Mouse (Mus musculus) limb, embryonic 15.5 days (tissue): ENCODE measurements around the gene Cstad. TPM values are rescaled to one million over a fixed set of nuclear protein-coding genes. Genes with fewer than 3 reads are reported as not detected.
A peak's percentile ranks its signal among the peaks of the same experiment; 100 is the strongest.

Experiments
- ATAC-seq: fragments of 200-750 bp; cut with Nextera tagmentation; 2 replicates; pipeline ENCODE4 v1.8.0; 2017; ENCODE audit warnings: low read depth, moderate TSS enrichment; ENCODE audit not compliant: insufficient number of reproducible peaks, low FRiP score, low TSS enrichment
- H3K27ac ChIP-seq: fragments of 300-500 bp; sonication (generic); 2 replicates; pipeline ENCODE4 v1.5.1; 2015; ENCODE audit warnings: moderate library complexity, mild to moderate bottlenecking, inconsistent platforms
- H3K27me3 ChIP-seq: fragments of 300-500 bp; sonication (generic); 2 replicates; pipeline ENCODE4 v1.6.1; 2015; ENCODE audit warnings: inconsistent platforms
- H3K36me3 ChIP-seq: fragments of 300-500 bp; sonication (generic); 2 replicates; pipeline ENCODE4 v1.6.1; 2015; ENCODE audit warnings: inconsistent platforms
- H3K4me1 ChIP-seq: fragments of 300-500 bp; sonication (generic); 2 replicates; pipeline ENCODE4 v1.6.1; 2015; ENCODE audit warnings: inconsistent platforms
- H3K4me2 ChIP-seq: fragments of 300-500 bp; sonication (generic); 2 replicates; pipeline ENCODE4 v1.6.1; 2015; ENCODE audit warnings: mild to moderate bottlenecking, inconsistent platforms
- H3K4me3 ChIP-seq: fragments of 300-500 bp; sonication (generic); 2 replicates; pipeline ENCODE4 v1.5.1; 2015; ENCODE audit warnings: mild to moderate bottlenecking, inconsistent platforms
- H3K9ac ChIP-seq: fragments of 300-500 bp; sonication (generic); 2 replicates; pipeline ENCODE4 v1.6.1; 2015; ENCODE audit warnings: inconsistent platforms
- H3K9me3 ChIP-seq: fragments of 300-500 bp; sonication (generic); 2 replicates; pipeline ENCODE4 v1.6.1; 2016; ENCODE audit warnings: inconsistent platforms
- WGBS: fragments of 180-500 bp; shearing (Covaris S2); methylation state at CpG from one replicate; pipeline ENCODE4 v1.1.7; 2015; 5-methylcytosine and 5-hydroxymethylcytosine counted together
- polyA plus RNA-seq: library from polyadenylated mRNA; unstranded; fragments of >200 nt; fragmentation: Nextera tagmentation; extraction: Ambion mirVana; gene quantifications from 2 replicates; pipeline ENCODE4 v1.2.1, GENCODE M21; 2015

Cstad gene
- polyA plus RNA-seq, 1 experiment from 2014 or later, result 2.0 TPM

DNA sequence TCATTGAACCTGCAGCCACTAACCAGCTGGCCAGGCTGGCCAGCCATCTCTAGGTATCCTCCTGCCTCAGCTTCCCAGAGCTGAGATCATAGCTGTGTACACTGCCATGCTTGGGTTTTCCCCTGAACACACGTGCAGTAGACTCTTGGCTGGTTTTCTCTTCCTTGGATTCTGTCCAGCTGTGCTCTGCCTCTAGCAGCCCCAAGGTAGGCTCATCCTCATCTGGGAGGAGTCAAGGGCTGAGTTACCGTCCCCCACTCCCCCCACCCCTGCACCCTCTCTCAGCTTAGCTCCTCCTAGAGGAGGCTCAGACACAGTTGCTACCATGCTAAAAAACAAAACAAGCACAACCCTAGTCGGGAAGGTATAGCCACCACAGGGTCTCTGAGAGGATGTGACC lies 4.8 kb downstream of the Cstad start:
- Histone ChIP-seq H3K4me2 (no peak overlapping the region), H3K9ac (no peak overlapping the region), H3K27ac (peak overlapping the region; percentile 93), H3K36me3 (no peaks in the 10 kb centered on the region), H3K4me1 (peaks cover 58% of the 10 kb centered on the region), H3K9me3 (no peaks in the 10 kb centered on the region), H3K27me3 (no peaks in the 10 kb centered on the region), H3K4me3 (no peak overlapping the region)
- ATAC-seq, result no peak
- 43% methylated on average over 3 of the region's 3 CpGs for WGBS

DNA sequence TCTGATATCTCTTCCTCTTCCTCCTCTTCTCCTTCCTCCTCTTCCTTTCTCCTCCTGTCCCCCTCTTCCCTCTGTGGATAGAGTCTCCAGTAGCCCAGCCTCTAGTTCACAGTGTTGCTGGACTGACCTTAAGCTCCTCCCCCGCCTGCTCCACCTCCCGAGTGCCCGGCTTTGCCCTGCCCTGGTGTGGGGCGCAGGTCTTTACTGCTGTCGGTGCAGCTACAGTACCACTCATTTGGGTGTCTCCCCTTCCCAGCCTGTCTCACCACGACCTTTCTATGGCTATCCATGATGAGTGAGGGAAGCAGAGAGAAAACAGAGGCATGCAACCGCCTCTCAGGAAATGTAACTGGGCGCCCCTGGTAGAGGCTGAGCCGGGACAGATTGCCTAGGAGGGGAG lies 5.5 kb downstream of the Cstad start:
- ATAC-seq, result no peak
- H3K27me3 ChIP-seq, result no peaks in the 10 kb centered on the region
- peak overlapping the region; percentile 23; the same call in 1 of the 2 replicates for H3K9ac ChIP-seq
- H3K4me2 ChIP-seq, result peak overlapping the region; percentile 36
- H3K4me1 ChIP-seq, result peaks cover 61% of the 10 kb centered on the region
- peak overlapping the region; percentile 10 for H3K4me3 ChIP-seq
- no peaks in the 10 kb centered on the region for H3K9me3 ChIP-seq
- 6% methylated on average over 9 of the region's 9 CpGs for WGBS
- peak overlapping the region; percentile 93 for H3K27ac ChIP-seq
- H3K36me3 ChIP-seq, result no peaks in the 10 kb centered on the region

DNA sequence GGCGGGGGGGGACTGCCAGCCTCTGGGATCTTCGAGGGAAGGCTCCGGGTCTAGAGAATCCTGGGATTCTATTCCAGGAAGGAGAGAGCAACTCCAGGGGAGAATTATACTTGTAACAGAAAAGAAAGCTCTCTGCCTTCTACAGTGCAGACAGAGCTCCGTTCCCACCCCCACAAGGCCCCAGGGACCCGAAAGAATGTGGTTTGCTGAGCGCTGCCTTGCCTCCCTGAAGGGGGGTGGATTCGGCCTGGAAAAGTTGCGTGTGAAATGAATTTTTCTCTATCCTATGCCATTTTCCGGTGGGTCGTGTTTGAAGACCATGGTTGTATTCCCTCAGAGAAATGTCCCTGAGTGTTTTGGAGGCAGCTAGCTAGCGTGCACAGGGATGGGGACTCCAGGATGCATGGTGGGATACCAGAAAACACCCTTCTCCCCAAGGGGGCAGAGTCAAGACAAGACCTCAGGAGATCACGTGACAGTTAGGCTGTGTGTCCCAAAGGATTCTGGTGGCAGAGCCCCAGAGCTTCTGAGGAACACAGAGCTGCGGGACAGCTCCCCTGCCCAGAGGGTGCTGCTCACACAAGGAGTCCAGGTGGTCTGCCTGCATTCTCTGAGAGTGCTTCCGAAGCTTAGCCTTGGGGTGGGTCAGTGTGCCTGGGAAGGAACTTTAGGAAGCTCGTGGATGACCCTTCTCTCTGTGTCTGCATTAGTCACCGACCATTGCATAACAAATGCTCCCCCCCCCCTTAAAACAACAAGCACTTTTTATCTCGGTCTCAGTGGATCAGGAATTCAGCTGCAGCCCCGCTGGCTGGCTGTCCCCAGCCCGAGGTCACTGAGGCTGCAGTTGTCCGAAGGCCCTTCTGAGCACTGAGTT lies 6.4 kb downstream of the Cstad start:
- H3K27me3 ChIP-seq, result no peaks in the 10 kb centered on the region

DNA sequence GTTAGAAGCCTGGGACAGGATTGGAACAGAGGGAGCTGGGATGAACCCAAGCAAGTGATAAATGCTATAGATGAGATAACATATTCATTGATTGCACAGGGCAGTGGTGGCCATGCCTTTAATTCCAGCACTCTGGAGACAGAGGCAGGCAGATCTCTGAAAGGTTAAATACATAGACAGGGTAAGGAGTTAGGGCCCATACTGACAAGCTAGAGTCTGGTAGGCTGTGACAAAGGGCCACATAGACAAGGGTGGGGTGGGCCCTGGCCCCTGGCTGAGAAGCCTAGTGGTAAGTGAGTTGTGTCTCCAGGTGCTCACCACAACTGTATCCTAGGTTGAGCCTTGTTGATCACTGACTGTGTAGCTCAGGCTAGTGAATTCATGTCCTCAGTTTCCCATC lies 7.6 kb downstream of the Cstad start:
- Histone ChIP-seq H3K27ac (no peak overlapping the region), H3K4me1 (peaks cover 73% of the 10 kb centered on the region), H3K9me3 (no peaks in the 10 kb centered on the region), H3K9ac (no peak overlapping the region), H3K4me2 (no peak overlapping the region), H3K27me3 (no peaks in the 10 kb centered on the region), H3K4me3 (no peak overlapping the region), H3K36me3 (no peaks in the 10 kb centered on the region)
- ATAC-seq, result no peak

More for the DNA sequence above, 6.4 kb downstream of the Cstad start:
- Histone ChIP-seq H3K36me3 (no peaks in the 10 kb centered on the region), H3K9me3 (no peaks in the 10 kb centered on the region), H3K9ac (no peak overlapping the region), H3K4me2 (peak overlapping the region; percentile 36), H3K4me3 (peak overlapping the region; percentile 10), H3K4me1 (peaks cover 61% of the 10 kb centered on the region), H3K27ac (peak overlapping the region; percentile 93)
- 9% methylated on average over 20 of the region's 20 CpGs for WGBS
- ATAC-seq, result no peak

DNA sequence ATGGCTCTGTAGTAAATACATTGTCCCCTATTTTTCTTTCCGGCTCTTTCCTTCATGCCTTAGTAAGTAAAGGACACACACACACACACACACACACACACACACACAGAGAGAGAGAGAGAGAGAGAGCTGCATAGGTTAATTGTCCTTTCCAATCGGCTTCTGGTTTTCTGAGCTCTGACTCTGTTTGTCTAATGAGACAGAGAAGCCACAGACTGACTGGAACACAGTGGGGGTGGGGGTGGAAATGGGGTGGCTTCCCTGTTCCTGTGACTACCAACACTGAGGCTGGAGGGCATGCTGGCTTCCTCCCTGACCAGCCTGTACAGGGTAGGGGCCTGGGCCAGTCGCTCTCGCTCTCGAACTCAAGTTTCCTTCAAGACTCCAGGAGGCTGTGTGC lies 8.9 kb downstream of the Cstad start:
- H3K9ac ChIP-seq, result no peak overlapping the region
- H3K4me1 ChIP-seq, result peaks cover 80% of the 10 kb centered on the region
- H3K27me3 ChIP-seq, result no peaks in the 10 kb centered on the region
- H3K27ac ChIP-seq, result peak overlapping the region; percentile 92
- 51% methylated on average over 5 of the region's 5 CpGs for WGBS
- no peaks in the 10 kb centered on the region for H3K9me3 ChIP-seq
- H3K4me3 ChIP-seq, result no peak overlapping the region
- H3K36me3 ChIP-seq, result no peaks in the 10 kb centered on the region
- H3K4me2 ChIP-seq, result no peak overlapping the region
- ATAC-seq, result no peak

DNA sequence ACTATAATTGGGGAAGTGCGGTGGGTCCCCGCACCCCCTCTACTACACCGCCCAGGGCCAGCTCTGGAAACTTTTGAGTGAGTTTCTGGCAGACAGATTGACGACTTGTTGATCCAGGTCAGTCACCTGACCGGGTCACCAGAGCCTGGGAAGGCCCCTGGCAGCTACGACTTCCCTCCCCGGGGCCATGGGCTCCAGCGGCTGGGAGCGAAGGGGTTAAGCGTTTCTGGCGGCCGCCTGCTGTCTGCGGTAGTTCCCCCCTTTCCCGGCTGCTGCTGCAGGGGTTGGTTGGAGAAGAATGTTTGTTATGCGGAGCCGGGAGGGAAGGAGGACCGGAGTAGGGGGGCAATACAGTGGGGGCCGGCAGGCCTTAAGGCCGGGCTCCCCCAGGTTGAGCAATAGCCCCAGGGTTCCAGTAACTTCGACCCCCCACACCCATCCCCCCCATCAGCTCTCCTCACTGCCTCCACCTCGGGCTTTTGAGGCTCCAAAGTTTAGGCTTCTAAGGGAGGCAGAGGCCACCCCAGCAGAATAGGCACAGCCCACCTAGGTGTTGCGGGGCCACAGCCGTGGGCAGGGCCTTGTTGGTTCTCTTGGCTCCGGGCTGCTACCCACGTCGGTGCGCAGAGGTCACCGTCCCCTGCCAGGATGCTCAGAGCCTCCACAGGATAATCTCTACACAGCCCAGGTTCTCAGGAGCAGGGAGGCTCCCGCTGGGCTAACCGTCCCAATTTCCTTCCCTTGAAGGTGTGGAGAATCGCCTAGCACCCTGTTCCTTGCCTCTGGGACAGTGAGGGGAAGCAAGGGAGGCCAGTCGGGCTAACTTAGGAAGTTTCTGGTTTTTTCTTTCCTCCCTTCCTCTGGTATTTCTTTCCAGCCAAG lies 10.3 kb downstream of the Cstad start:
- H3K36me3 ChIP-seq, result no peaks in the 10 kb centered on the region
- H3K9me3 ChIP-seq, result no peaks in the 10 kb centered on the region
- H3K4me3 ChIP-seq, result peak overlapping the region; percentile 14
- peak; percentile 60; the same call in 1 of the 2 replicates for ATAC-seq
- H3K9ac ChIP-seq, result no peak overlapping the region
- peak overlapping the region; percentile 92 for H3K27ac ChIP-seq
- WGBS, result 2% methylated on average over 32 of the region's 32 CpGs
- H3K4me2 ChIP-seq, result peak overlapping the region; percentile 37
- H3K27me3 ChIP-seq, result no peaks in the 10 kb centered on the region
- peaks cover 74% of the 10 kb centered on the region for H3K4me1 ChIP-seq

DNA sequence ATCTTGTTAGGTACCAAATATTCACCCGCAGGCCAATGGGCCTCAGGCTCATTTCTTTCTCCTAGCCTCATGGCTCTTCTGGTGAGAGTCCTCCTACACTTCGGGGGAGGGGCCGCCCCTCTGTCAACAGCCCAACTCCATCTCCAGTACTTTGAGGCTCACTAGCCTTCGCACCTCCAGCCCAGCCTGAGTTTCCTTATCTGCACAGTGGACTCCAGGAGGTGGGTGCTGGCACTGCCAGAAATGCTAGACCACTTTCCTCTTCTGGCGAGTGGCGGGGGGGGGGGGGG lies 10.9 kb downstream of the Cstad start:
- H3K36me3 ChIP-seq, result no peaks in the 10 kb centered on the region
- H3K27ac ChIP-seq, result peak overlapping the region; percentile 92
- H3K4me2 ChIP-seq, result 0 out of 2 replicates have a peak overlapping the region, but pooled peaks have one; percentile 42
- H3K4me3 ChIP-seq, result no peak overlapping the region
- no peak for ATAC-seq
- no peak overlapping the region for H3K9ac ChIP-seq
- no peaks in the 10 kb centered on the region for H3K27me3 ChIP-seq
- H3K9me3 ChIP-seq, result no peaks in the 10 kb centered on the region
- H3K4me1 ChIP-seq, result peaks cover 68% of the 10 kb centered on the region
- WGBS, result 12% methylated on average over 4 of the region's 6 CpGs

DNA sequence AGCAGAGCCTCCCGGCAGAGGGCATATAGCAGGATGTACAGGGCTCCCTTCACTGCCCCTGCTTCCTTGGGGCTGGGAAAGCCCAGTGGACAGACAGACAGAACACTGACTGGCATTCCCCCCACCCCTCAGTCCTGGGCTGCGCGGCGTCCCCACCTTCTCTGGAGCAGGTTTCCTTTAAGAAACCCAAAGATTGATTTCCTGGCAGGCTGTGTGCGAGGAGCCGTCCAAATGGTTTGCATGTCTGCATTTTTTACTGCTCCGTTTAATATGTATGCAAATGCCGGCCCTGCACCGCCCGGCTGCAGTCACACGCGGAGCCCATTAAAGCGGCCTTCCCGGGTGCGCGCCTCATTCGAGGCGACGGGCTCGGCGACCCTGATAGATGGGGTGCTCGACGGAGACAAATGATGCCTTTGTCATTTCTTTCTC lies 11.8 kb downstream of the Cstad start:
- peaks cover 59% of the 10 kb centered on the region for H3K4me1 ChIP-seq

DNA sequence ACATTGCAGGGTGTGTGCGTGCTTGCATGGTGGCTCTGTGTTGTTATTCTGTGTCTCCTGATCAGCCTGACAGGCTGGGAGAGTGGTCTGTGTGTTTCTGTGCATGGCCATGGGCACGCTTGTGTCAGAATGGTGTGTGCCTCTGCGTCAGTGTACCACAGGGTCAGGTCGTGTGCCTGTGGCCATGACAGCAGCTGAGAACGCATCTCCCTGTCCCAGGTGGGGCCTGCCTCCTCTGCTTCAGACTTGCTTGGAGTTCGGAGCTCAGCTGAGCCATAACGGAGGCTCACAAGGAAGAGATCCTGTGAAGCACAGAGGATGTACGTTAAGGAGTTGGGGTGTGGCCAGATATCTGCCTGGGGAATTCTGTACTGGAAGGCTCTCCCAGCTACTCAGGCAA lies 13.1 kb downstream of the Cstad start:
- 69% methylated on average over 8 of the region's 8 CpGs for WGBS
- H3K4me3 ChIP-seq, result no peak overlapping the region
- H3K9me3 ChIP-seq, result no peaks in the 10 kb centered on the region

More for the DNA sequence above, 11.8 kb downstream of the Cstad start:
- no peak for ATAC-seq
- Histone ChIP-seq H3K9ac (no peak overlapping the region), H3K4me2 (peak overlapping the region; percentile 42), H3K27ac (peak overlapping the region; percentile 92), H3K4me3 (peak overlapping the region; percentile 15), H3K36me3 (no peaks in the 10 kb centered on the region), H3K27me3 (no peaks in the 10 kb centered on the region), H3K9me3 (no peaks in the 10 kb centered on the region)
- WGBS, result 7% methylated on average over 23 of the region's 23 CpGs

DNA sequence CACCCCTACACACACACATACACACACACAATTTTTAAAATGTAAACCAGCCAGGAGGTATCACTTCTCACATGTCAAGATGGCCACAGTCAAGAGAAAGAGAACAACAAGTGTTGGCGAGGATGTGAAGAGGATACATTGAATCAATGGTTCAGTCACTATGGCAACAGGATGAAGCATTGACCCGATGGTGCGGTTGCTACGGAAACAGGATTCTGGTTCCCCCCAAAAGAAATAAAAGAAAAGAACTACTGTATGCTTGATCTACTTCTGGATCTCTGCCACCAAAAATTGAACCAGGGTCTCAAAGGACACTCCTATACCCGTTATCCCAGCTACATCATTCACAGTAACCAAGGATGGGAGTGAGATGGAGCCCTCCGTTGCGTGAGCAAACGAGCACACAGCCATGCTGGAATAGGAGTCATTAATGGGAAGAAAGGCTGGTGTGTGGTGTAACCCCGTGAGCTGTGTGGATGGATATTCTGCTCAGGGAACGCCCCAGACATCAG lies 13.9 kb downstream of the Cstad start:
- no peaks in the 10 kb centered on the region for H3K36me3 ChIP-seq
- no peak overlapping the region for H3K4me2 ChIP-seq
- peaks cover 49% of the 10 kb centered on the region for H3K4me1 ChIP-seq
- H3K27me3 ChIP-seq, result no peaks in the 10 kb centered on the region
- WGBS, result 73% methylated on average over 10 of the region's 10 CpGs
- no peak overlapping the region for H3K9ac ChIP-seq
- no peak for ATAC-seq
- no peak overlapping the region for H3K4me3 ChIP-seq
- H3K27ac ChIP-seq, result no peak overlapping the region
- no peaks in the 10 kb centered on the region for H3K9me3 ChIP-seq

More for the DNA sequence above, 13.1 kb downstream of the Cstad start:
- Histone ChIP-seq H3K36me3 (no peaks in the 10 kb centered on the region), H3K4me1 (peaks cover 50% of the 10 kb centered on the region), H3K27ac (peak overlapping the region; percentile 92), H3K4me2 (no peak overlapping the region), H3K27me3 (no peaks in the 10 kb centered on the region), H3K9ac (no peak overlapping the region)
- ATAC-seq, result no peak

DNA sequence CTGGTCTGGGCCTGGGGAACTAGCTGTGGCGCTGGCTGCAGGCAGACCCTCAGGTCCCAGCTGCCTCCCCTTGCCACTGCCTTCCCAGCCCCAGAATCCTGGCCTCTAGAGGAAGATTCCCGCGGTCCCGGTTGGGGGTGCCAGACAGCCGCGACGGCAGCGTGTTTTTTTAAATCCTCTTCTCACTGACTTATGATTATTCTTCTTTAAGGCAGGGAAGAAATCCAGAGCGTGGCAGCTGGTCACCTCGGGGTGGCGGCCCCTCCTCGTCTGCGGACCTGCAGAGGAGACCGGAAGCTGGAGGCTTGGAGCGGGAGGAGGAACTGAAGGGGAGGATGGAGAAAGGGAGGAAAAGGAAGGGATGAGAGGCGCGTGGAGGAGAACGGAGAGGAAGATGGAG lies 18.7 kb downstream of the Cstad start:
- peak overlapping the region; percentile 25 for H3K4me3 ChIP-seq
- peak overlapping the region; percentile 18; the same call in 1 of the 2 replicates for H3K9ac ChIP-seq
- no peaks in the 10 kb centered on the region for H3K9me3 ChIP-seq
- no peaks in the 10 kb centered on the region for H3K27me3 ChIP-seq
- H3K27ac ChIP-seq, result peak overlapping the region; percentile 81
- WGBS, result 2% methylated on average over 18 of the region's 18 CpGs
- H3K4me2 ChIP-seq, result peak overlapping the region; percentile 46
- peaks cover 32% of the 10 kb centered on the region for H3K4me1 ChIP-seq
- no peak for ATAC-seq
- H3K36me3 ChIP-seq, result no peaks in the 10 kb centered on the region
